Mouse (Mus musculus) MEL (cell line): Measurements from ENCODE around the gene Actl6a. TPM values are rescaled to one million over a fixed set of nuclear protein-coding genes. Genes with fewer than 3 reads are reported as not detected.
"Not testable (repeated sequence)": the region's sequence is repeated elsewhere in the genome, so short reads cannot be mapped to it uniquely, and the experiment has no call there.

Experiments
- DNase-seq: peaks from one replicate; pipeline ENCODE4 v3.0.0; 2011; ENCODE audit warnings: low read depth, low spot score
- H3K27ac ChIP-seq: 2 replicates; pipeline ENCODE4 v1.5.1; 2012; ENCODE audit warnings: low read depth, mild to moderate bottlenecking, control low read depth, low read length, moderate library complexity; ENCODE audit not compliant: control insufficient read depth
- H3K27me3 ChIP-seq, 2 experiments: fragments of 150-350 bp in 1 of 2; sonication (generic) in 1 of 2; 2 replicates each; pipeline ENCODE4 v1.6.1; 2012; ENCODE audit warnings: low read length in 2 of 2, mild to moderate bottlenecking in 2 of 2, improper control_type of control experiment in 1 of 2, moderate library complexity in 1 of 2; ENCODE audit not compliant: insufficient read depth in 2 of 2, control insufficient read depth in 1 of 2
- H3K36me3 ChIP-seq, 2 experiments: 2 replicates each; pipeline ENCODE4 v1.6.1; 2012 to 2014; ENCODE audit warnings: low read length in 2 of 2, improper control_type of control experiment in 1 of 2, inconsistent platforms in 1 of 2, mild to moderate bottlenecking in 1 of 2; ENCODE audit not compliant: insufficient read depth in 2 of 2, control insufficient read depth in 1 of 2
- H3K4me1 ChIP-seq, 2 experiments: fragments of 150-350 bp in 1 of 2; sonication (generic) in 1 of 2; 2 replicates each; pipeline ENCODE4 v1.6.1; 2012; ENCODE audit warnings: low read length in 2 of 2, improper control_type of control experiment in 1 of 2, mild to moderate bottlenecking in 1 of 2; ENCODE audit not compliant: insufficient read depth in 2 of 2, control insufficient read depth in 1 of 2
- H3K4me3 ChIP-seq, 2 experiments: fragments of 150-350 bp in 1 of 2; sonication (generic) in 1 of 2; 2 replicates each; pipeline ENCODE4 v1.5.1; 2012; ENCODE audit warnings: low read depth in 2 of 2, low read length in 2 of 2, mild to moderate bottlenecking in 2 of 2, moderate library complexity in 2 of 2, control low read depth in 1 of 2, improper control_type of control experiment in 1 of 2; ENCODE audit not compliant: control insufficient read depth in 1 of 2, insufficient read depth in 1 of 2
- H3K79me2 ChIP-seq: 2 replicates; pipeline ENCODE4 v1.6.1; 2012; ENCODE audit warnings: mild to moderate bottlenecking, low read length, moderate library complexity; ENCODE audit not compliant: control insufficient read depth, poor library complexity, insufficient read depth
- H3K9ac ChIP-seq: 2 replicates; pipeline ENCODE4 v1.6.1; 2012; ENCODE audit warnings: low read depth, mild to moderate bottlenecking, control low read depth, low read length, moderate library complexity; ENCODE audit not compliant: control insufficient read depth, poor library complexity, severe bottlenecking
- H3K9me3 ChIP-seq: fragments of 150-350 bp; sonication (generic); replicated peaks from 2 replicates; pipeline ENCODE4 v1.6.1; 2012; ENCODE audit warnings: mild to moderate bottlenecking, low read length, improper control_type of control experiment, moderate library complexity; ENCODE audit not compliant: insufficient read depth
- CHD1 ChIP-seq: IDR thresholded peaks from 2 replicates; pipeline ENCODE4 v1.6.1; 2012; ENCODE audit warnings: low read depth, mild to moderate bottlenecking, inconsistent platforms, low read length, improper control_type of control experiment
- CHD2 ChIP-seq: IDR thresholded peaks from 2 replicates; pipeline ENCODE4 v1.6.1; 2011; ENCODE audit warnings: low read length, improper control_type of control experiment
- CTCF ChIP-seq, 3 experiments: IDR thresholded peaks in 2 of 3; conservative IDR thresholded peaks in 1 of 3; 2 replicates each; pipeline ENCODE4 v1.5.1; 2011 to 2012; ENCODE audit warnings: low read length in 3 of 3, low read depth in 2 of 3, mild to moderate bottlenecking in 2 of 3, improper control_type of control experiment in 1 of 3, inconsistent platforms in 1 of 3, mixed read lengths in 1 of 3, moderate library complexity in 1 of 3; ENCODE audit not compliant: control insufficient read depth in 1 of 3, insufficient read depth in 1 of 3, poor library complexity in 1 of 3, severe bottlenecking in 1 of 3
- E2F4 ChIP-seq: IDR thresholded peaks from 2 replicates; pipeline ENCODE4 v1.6.1; 2011; ENCODE audit warnings: low read depth, low read length, improper control_type of control experiment, borderline replicate concordance
- EP300 ChIP-seq, 2 experiments: IDR thresholded peaks; 2 replicates each; pipeline ENCODE4 v1.6.1; 2011; ENCODE audit warnings: improper control_type of control experiment in 2 of 2, low read length in 2 of 2, low read depth in 1 of 2, mild to moderate bottlenecking in 1 of 2
- ETS1 ChIP-seq: IDR thresholded peaks from 2 replicates; pipeline ENCODE4 v1.6.1; 2012; ENCODE audit warnings: low read depth, mild to moderate bottlenecking, inconsistent platforms, low read length, improper control_type of control experiment, moderate library complexity
- JUND ChIP-seq: IDR thresholded peaks from 2 replicates; pipeline ENCODE4 v1.6.1; 2011; ENCODE audit warnings: low read depth, mild to moderate bottlenecking, improper control_type of control experiment, low read length
- KAT2A ChIP-seq: conservative IDR thresholded peaks from 2 replicates; pipeline ENCODE4 v1.6.1; 2012; ENCODE audit warnings: low read depth, low read length, improper control_type of control experiment, inconsistent platforms
- MAX ChIP-seq: IDR thresholded peaks from 2 replicates; pipeline ENCODE4 v1.6.1; 2011; ENCODE audit warnings: low read length, improper control_type of control experiment
- MAZ ChIP-seq: IDR thresholded peaks from 2 replicates; pipeline ENCODE4 v1.6.1; 2012; ENCODE audit warnings: low read depth, mild to moderate bottlenecking, inconsistent platforms, low read length, improper control_type of control experiment
- MXI1 ChIP-seq: IDR thresholded peaks from 2 replicates; pipeline ENCODE4 v1.6.1; 2011; ENCODE audit warnings: mild to moderate bottlenecking, low read depth, low read length, improper control_type of control experiment
- MYC ChIP-seq: IDR thresholded peaks from 2 replicates; pipeline ENCODE4 v1.6.1; 2011; ENCODE audit warnings: low read depth, mild to moderate bottlenecking, low read length, improper control_type of control experiment, moderate library complexity
- NRF1 ChIP-seq: IDR thresholded peaks from 2 replicates; pipeline ENCODE4 v1.6.1; 2014; ENCODE audit warnings: low read depth, mild to moderate bottlenecking, inconsistent platforms, low read length, improper control_type of control experiment, moderate library complexity; ENCODE audit not compliant: poor library complexity, insufficient read depth, severe bottlenecking
- POLR2A ChIP-seq, 2 experiments: IDR thresholded peaks; 2 replicates each; pipeline ENCODE4 v1.6.1; 2011 to 2012; ENCODE audit warnings: low read length in 2 of 2, mild to moderate bottlenecking in 2 of 2, control low read depth in 1 of 2, improper control_type of control experiment in 1 of 2, low read depth in 1 of 2, moderate library complexity in 1 of 2; ENCODE audit not compliant: control insufficient read depth in 1 of 2, insufficient read depth in 1 of 2, poor library complexity in 1 of 2
- POLR2AphosphoS2 ChIP-seq: IDR thresholded peaks from 2 replicates; pipeline ENCODE4 v1.6.1; 2011; ENCODE audit warnings: low read length, improper control_type of control experiment
- SIN3A ChIP-seq: IDR thresholded peaks from 2 replicates; pipeline ENCODE4 v1.6.1; 2012; ENCODE audit warnings: low read length, improper control_type of control experiment, inconsistent platforms
- SMC3 ChIP-seq: IDR thresholded peaks from 2 replicates; pipeline ENCODE4 v1.6.1; 2011; ENCODE audit warnings: low read depth, low read length, improper control_type of control experiment
- TAL1 ChIP-seq: IDR thresholded peaks from 2 replicates; pipeline ENCODE4 v1.6.1; 2012; ENCODE audit warnings: mild to moderate bottlenecking, inconsistent platforms, low read length, moderate library complexity, mixed read lengths
- TBP ChIP-seq: IDR thresholded peaks from 2 replicates; pipeline ENCODE4 v1.8.0; 2011; ENCODE audit warnings: low read depth, low read length, improper control_type of control experiment
- TCF12 ChIP-seq: IDR thresholded peaks from 2 replicates; pipeline ENCODE4 v1.6.1; 2014; ENCODE audit warnings: low read depth, mild to moderate bottlenecking, inconsistent platforms, low read length, improper control_type of control experiment, moderate library complexity
- USF2 ChIP-seq, 2 experiments: IDR thresholded peaks; 2 replicates each; pipeline ENCODE4 v1.6.1; 2011 to 2012; ENCODE audit warnings: improper control_type of control experiment in 2 of 2, low read length in 2 of 2, borderline replicate concordance in 1 of 2, inconsistent platforms in 1 of 2, low read depth in 1 of 2, mild to moderate bottlenecking in 1 of 2; ENCODE audit not compliant: insufficient read depth in 1 of 2
- ZC3H11A ChIP-seq: IDR thresholded peaks from 2 replicates; pipeline ENCODE4 v1.6.1; 2012; ENCODE audit warnings: low read depth, mild to moderate bottlenecking, inconsistent platforms, low read length, improper control_type of control experiment
- ZKSCAN1 ChIP-seq: IDR thresholded peaks from 2 replicates; pipeline ENCODE4 v1.6.1; 2012; ENCODE audit warnings: low read depth, mild to moderate bottlenecking, inconsistent platforms, low read length, improper control_type of control experiment, moderate library complexity
- polyA plus RNA-seq, 2 experiments: library from polyadenylated mRNA; stranded (reverse) in 1 of 2; unstranded in 1 of 2; fragments of >175 nt in 1 of 2; fragments of >200 nt in 1 of 2; gene quantifications; 2 replicates each; pipeline versions ENCODE4 v1.2.1 to v1.2.4; 2012; ENCODE audit warnings: low replicate concordance in 2 of 2, low read depth in 1 of 2; ENCODE audit not compliant: insufficient read length in 2 of 2, insufficient read depth in 1 of 2, missing spikeins in 1 of 2
- total RNA-seq: library from RNA; depleted of rRNA; stranded (reverse); fragments of 300-350 nt; gene quantifications from 2 replicates; pipeline ENCODE4 v1.2.3, GENCODE M21; 2012

The Actl6a gene
- total and polyA plus RNA-seq, 3 experiments, result 129 to 175 TPM; not detected in 1

- Histone ChIP-seq H3K27ac (no peak overlapping the region), H3K9me3 (no peaks in the 10 kb centered on the region), H3K27me3 (no peaks in the 10 kb centered on the region), H3K79me2 (peaks cover 48% of the 10 kb centered on the region), H3K36me3 (peaks cover 6 to 16% of the 10 kb centered on the region in 2 experiments), H3K4me3 (no peak overlapping the region), H3K4me1 (peaks cover 4 to 9% of the 10 kb centered on the region in 2 experiments; a peak in 2 of 4 replicates), H3K9ac (no peak overlapping the region)
- DNase-seq, result no peak
- no peak for TF ChIP-seq MYC
- TF ChIP-seq SIN3A, result no peak
- TF ChIP-seq POLR2AphosphoS2, result no peak
These were observed 32.5 kb downstream of the Actl6a start for GRCm38 (mm10) chr3:32738549-32738948.

- no peak for TF ChIP-seq ZKSCAN1
- H3K4me1 ChIP-seq, result peaks cover 1 to 9% of the 10 kb centered on the region in 2 experiments; a peak in 2 of 4 replicates
- DNase-seq, result no peak
- peaks cover 10 to 11% of the 10 kb centered on the region in 2 experiments for H3K36me3 ChIP-seq
- H3K9ac ChIP-seq, result no peak overlapping the region
- H3K79me2 ChIP-seq, result peaks cover 35% of the 10 kb centered on the region
- no peaks in the 10 kb centered on the region for H3K27me3 ChIP-seq
- no peaks in the 10 kb centered on the region for H3K9me3 ChIP-seq
- H3K4me3 ChIP-seq, result no peak overlapping the region
- H3K27ac ChIP-seq, result no peak overlapping the region
These were observed 36.2 kb downstream of the Actl6a start for GRCm38 (mm10) chr3:32742276-32742780.

GRCm38 (mm10) chr3:32745001-32745400 lies 38.9 kb downstream of the Actl6a start:
- H3K4me3 ChIP-seq, result no peak overlapping the region
- H3K4me1 ChIP-seq, result no peaks in the 10 kb centered on the region
- no peak overlapping the region for H3K27ac ChIP-seq
- H3K27me3 ChIP-seq, result no peaks in the 10 kb centered on the region
- peaks cover 17% of the 10 kb centered on the region for H3K79me2 ChIP-seq
- no peaks in the 10 kb centered on the region for H3K9me3 ChIP-seq
- DNase-seq, result no peak
- peaks cover 0 to 11% of the 10 kb centered on the region in 2 experiments; a peak in 2 of 4 replicates for H3K36me3 ChIP-seq
- no peak overlapping the region for H3K9ac ChIP-seq
- TF ChIP-seq ETS1 (no peak), CTCF (IDR thresholded peaks at IDR 0.05 in 2 of 3, conservative IDR thresholded peaks at IDR 0.05 in 1 of 3; ENCODE audit: control insufficient read depth in 1 of 3, insufficient read depth in 1 of 3, low read depth in 2 of 3, low read length in 3 of 3, poor library complexity in 1 of 3, severe bottlenecking in 1 of 3) (no peak), TBP (no peak), POLR2A (IDR thresholded peaks at IDR 0.05; ENCODE audit: control insufficient read depth in 1 of 2, insufficient read depth in 1 of 2, low read depth in 1 of 2, low read length in 2 of 2, poor library complexity in 1 of 2) (no peak), KAT2A (no peak), MYC (no peak), JUND (no peak), NRF1 (no peak), CHD2 (no peak), CHD1 (no peak), ZC3H11A (no peak), SMC3 (no peak), MAX (no peak), MXI1 (no peak), MAZ (no peak), TCF12 (no peak), EP300 (IDR thresholded peaks at IDR 0.05; ENCODE audit: low read depth in 1 of 2, low read length in 2 of 2) (no peak), E2F4 (no peak), USF2 (IDR thresholded peaks at IDR 0.05; ENCODE audit: borderline replicate concordance in 1 of 2, insufficient read depth in 1 of 2, low read depth in 1 of 2, low read length in 2 of 2) (no peak), TAL1 (no peak)

GRCm38 (mm10) chr3:32745426-32745825 lies 39.3 kb downstream of the Actl6a start:
- not testable (repeated sequence) for H3K4me3 ChIP-seq, H3K9me3 ChIP-seq, H3K27ac ChIP-seq, H3K27me3 ChIP-seq, H3K9ac ChIP-seq, DNase-seq, H3K4me1 ChIP-seq
- Histone ChIP-seq H3K79me2 (peaks cover 16% of the 10 kb centered on the region), H3K36me3 (peaks cover 0 to 12% of the 10 kb centered on the region in 2 experiments; a peak in 2 of 4 replicates)
